In the genomic region with DNA sequence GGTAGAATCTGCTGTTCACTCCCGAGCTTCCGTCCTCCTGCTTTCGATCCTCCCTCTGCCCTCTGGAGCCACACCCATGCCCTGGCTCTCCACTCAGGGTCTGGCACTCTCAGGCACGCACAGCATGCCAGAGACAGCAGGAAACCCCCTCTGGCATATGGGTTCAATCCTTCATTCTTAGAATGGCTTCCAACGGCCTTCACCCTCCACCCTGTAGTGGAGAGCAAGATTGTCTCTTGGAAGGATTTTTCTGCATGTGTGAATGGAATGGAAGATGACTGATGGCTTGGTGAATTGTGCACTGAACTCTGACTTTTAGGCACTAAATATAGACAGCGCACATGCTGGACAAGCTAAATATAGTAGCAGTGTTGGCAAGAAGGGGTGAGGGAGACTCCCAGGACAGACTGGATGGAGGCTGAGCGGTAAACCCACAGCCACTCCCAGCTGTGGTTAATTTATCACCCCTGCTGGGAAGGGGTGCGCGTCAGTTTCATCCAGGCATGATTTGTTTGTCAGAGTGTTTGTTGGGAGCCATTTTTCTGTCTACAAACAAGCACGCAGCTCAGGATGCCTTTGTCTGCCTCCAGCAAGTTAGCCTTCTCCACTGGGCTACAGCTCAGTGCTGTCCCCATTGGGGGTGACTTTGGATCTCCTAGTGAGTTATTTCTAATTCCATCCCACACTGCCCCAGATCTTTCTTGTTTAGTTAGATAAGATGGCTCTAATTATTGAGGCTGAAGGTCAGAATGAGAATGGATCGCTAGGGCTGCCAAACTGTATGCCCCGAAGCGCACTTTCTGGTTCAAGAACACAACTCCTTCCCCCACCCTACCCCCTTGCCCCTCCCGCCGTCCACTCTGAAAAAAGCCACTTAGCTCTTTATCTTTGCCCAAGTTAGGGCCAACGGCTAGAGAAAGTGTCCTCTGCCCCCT, we compare ENCODE assay signal across 8 mouse cellular contexts. TPM values are rescaled to one million over a fixed set of nuclear protein-coding genes. Genes with fewer than 3 reads are reported as not detected.
A peak's percentile ranks its signal among the peaks of the same experiment; 100 is the strongest.
DNase-seq lines count a peak whose midpoint lies in the region; ATAC-seq and TF ChIP-seq lines count a peak whose summit lies in the region.

No protein-coding gene starts in this region.

- peaks cover 6% of the 10 kb centered on the region for H3K4me1 ChIP-seq in lung, embryonic 16.5 days (replicated peaks; ENCODE audit: control insufficient read depth, insufficient read depth, low read length)
- H3K4me1 ChIP-seq in small intestine, adult 2 months (ENCODE audit: control insufficient read depth, insufficient read depth, insufficient read length, low read length), result peaks cover 17% of the 10 kb centered on the region

- H3K9ac ChIP-seq in lung, embryonic 16.5 days (ENCODE audit: low read length), result no peak overlapping the region

- no peak for TF ChIP-seq CTCF in small intestine, adult 2 months (IDR thresholded peaks at IDR 0.05; ENCODE audit: extremely low read depth, insufficient read length, insufficient replicate concordance, low read depth, low read length)

- ATAC-seq in common myeloid progenitor, adult 5-6 weeks (replicated peaks; ENCODE audit: low read depth, poor library complexity, severe bottlenecking), result peak; percentile 31; the same call in 1 of the 2 replicates
- peak; percentile 91 for ATAC-seq in lung, embryonic 16.5 days (ENCODE audit: low read depth)
- no peak for ATAC-seq in CD4-positive, CD25-positive, alpha-beta regulatory T cell, adult 4 months

- WGBS in lung, embryonic 16.5 days, result 32% methylated on average over 16 of the region's 16 CpGs
- 22% methylated on average over 16 of the region's 16 CpGs for WGBS in small intestine, adult 2 months

- no peak overlapping the region for H3K4me3 ChIP-seq in lung, embryonic 16.5 days (ENCODE audit: low read length)
- H3K4me3 ChIP-seq in small intestine, adult 2 months (ENCODE audit: low read depth, low read length), result peak overlapping the region; percentile 19; the same call in 1 of the 2 replicates

- no peak for TF ChIP-seq POLR2A in small intestine, adult 2 months (IDR thresholded peaks at IDR 0.05; ENCODE audit: low read depth, low read length)

- no peaks in the 10 kb centered on the region for H3K36me3 ChIP-seq in lung, embryonic 16.5 days (ENCODE audit: control insufficient read depth, insufficient read depth, low read length)
- H3K36me3 ChIP-seq in small intestine, adult 2 months (ENCODE audit: control insufficient read depth, insufficient read depth, low read length), result no peaks in the 10 kb centered on the region

- no peak overlapping the region for H3K27ac ChIP-seq in lung, embryonic 16.5 days (ENCODE audit: low read length)
- H3K27ac ChIP-seq in small intestine, adult 2 months (ENCODE audit: insufficient read depth, low read depth, low read length), result peak overlapping the region; percentile 74

- H3K9me3 ChIP-seq in lung, embryonic 16.5 days (ENCODE audit: control insufficient read depth, low read length), result no peaks in the 10 kb centered on the region

- no peak overlapping the region for H3K4me2 ChIP-seq in lung, embryonic 16.5 days (ENCODE audit: low read depth, low read length)

- intact Hi-C loops in heart, postnatal 36 days (cut with DNase I), result loop anchor here (2.0 kb wide), 1 partner anchor 126 kb away; no protein-coding TSS in a partner anchor

- H3K27me3 ChIP-seq in lung, embryonic 16.5 days (ENCODE audit: control insufficient read depth, insufficient read depth, low read depth, low read length), result no peaks in the 10 kb centered on the region
- H3K27me3 ChIP-seq in small intestine, adult 2 months (ENCODE audit: control insufficient read depth, insufficient read depth, low read length), result no peaks in the 10 kb centered on the region

- peak; percentile 7 for DNase-seq in embryo, embryonic 10 days (ENCODE audit: low spot score)
- no peak for DNase-seq in embryo, embryonic 9.5 days (ENCODE audit: extremely low spot score)
- DNase-seq in heart, postnatal 36 days, result peak; percentile 15 to 56
- no peak for DNase-seq in spleen, postnatal 36 days (ENCODE audit: low spot score in 2 of 2)

RNA-seq across cellular contexts. Expression of gene Xcl1, which starts 38.8 kb away (rescaled TPM):
- 2.5 TPM in 1 of 2 replicates, not detected in the other for total RNA-seq in common myeloid progenitor, adult 5-6 weeks (2017)
- not detected for total RNA-seq in heart, postnatal 36 days (2021)
- polyA plus RNA-seq in lung, embryonic 16.5 days (2015; fragmentation: Nextera tagmentation; extraction: Ambion mirVana), result 0.33 and 1.1 TPM in 2 replicates
- polyA plus RNA-seq in small intestine, adult 2 months (2012; rRNA removed), result 1.2 TPM in 1 of 2 replicates, not detected in the other
- 1 to 10 TPM; 4.4 to 8.0 TPM for polyA plus RNA-seq in CD4-positive, CD25-positive, alpha-beta regulatory T cell, adult 4 months (2017; shearing (Covaris generic))

Comparison
In these comparisons a context has a peak if more than half of its experiments do, and no peak if none do; other contexts are left out.
1. DNase-seq: peak in embryo, embryonic 10 days (single experiment) and heart, postnatal 36 days (2 of 2); none in embryo, embryonic 9.5 days (single experiment) and spleen, postnatal 36 days (0 of 2).